Mouse (Mus musculus) hindbrain, postnatal 0 days (tissue): Measurements from ENCODE around the gene Dact1. TPM values are rescaled to one million over a fixed set of nuclear protein-coding genes. Genes with fewer than 3 reads are reported as not detected.
A peak's percentile ranks its signal among the peaks of the same experiment; 100 is the strongest.

Experiments
- ATAC-seq: fragments of 200-750 bp; cut with Nextera tagmentation; 2 replicates; pipeline ENCODE4 v1.8.0; 2017; ENCODE audit warnings: mild to moderate bottlenecking, moderate TSS enrichment, moderate library complexity
- DNase-seq: peaks from one replicate; pipeline ENCODE4 v3.0.0-alpha.2; 2015; ENCODE audit warnings: low spot score
- H3K27ac ChIP-seq: fragments of 300-500 bp; sonication (generic); 2 replicates; pipeline ENCODE4 v1.5.1; 2014; ENCODE audit warnings: mild to moderate bottlenecking
- H3K27me3 ChIP-seq: fragments of 300-500 bp; sonication (generic); 2 replicates; pipeline ENCODE4 v1.6.1; 2014; ENCODE audit warnings: low read length, mixed read lengths; ENCODE audit not compliant: insufficient read depth
- H3K36me3 ChIP-seq: fragments of 300-500 bp; sonication (generic); 2 replicates; pipeline ENCODE4 v1.6.1; 2014; ENCODE audit warnings: low read length, mixed read lengths; ENCODE audit not compliant: insufficient read depth
- H3K4me1 ChIP-seq: fragments of 300-500 bp; sonication (generic); 2 replicates; pipeline ENCODE4 v1.6.1; 2014; ENCODE audit warnings: antibody characterized with exemption, low read length, mixed read lengths; ENCODE audit not compliant: insufficient read depth
- H3K4me2 ChIP-seq: fragments of 300-500 bp; sonication (generic); 2 replicates; pipeline ENCODE4 v1.6.1; 2014; ENCODE audit warnings: low read depth, mild to moderate bottlenecking, low read length, moderate library complexity, mixed read lengths
- H3K4me3 ChIP-seq: fragments of 300-500 bp; sonication (generic); 2 replicates; pipeline ENCODE4 v1.5.1; 2014; ENCODE audit warnings: low read length
- H3K9ac ChIP-seq: fragments of 300-500 bp; sonication (generic); replicated peaks from 2 replicates; pipeline ENCODE4 v1.6.1; 2014; ENCODE audit warnings: mild to moderate bottlenecking, low read length, moderate library complexity, mixed read lengths
- H3K9me3 ChIP-seq: fragments of 300-500 bp; sonication (generic); 2 replicates; pipeline ENCODE4 v1.6.1; 2016; ENCODE audit warnings: low read length, mixed read lengths
- CTCF ChIP-seq: IDR thresholded peaks from 2 replicates; pipeline ENCODE4 v1.5.1; 2016; ENCODE audit warnings: antibody characterized with exemption, control low read depth, low read depth
- WGBS: fragments of 180-500 bp; shearing (Covaris S2); extraction: QIAGEN DNeasy Blood & Tissue Kit; methylation state at CpG from one replicate; pipeline ENCODE4 v1.1.7; 2014; 5-methylcytosine and 5-hydroxymethylcytosine counted together
- polyA plus RNA-seq: library from polyadenylated mRNA; unstranded; fragments of >200 nt; fragmentation: Nextera tagmentation; extraction: Ambion mirVana; gene quantifications from 2 replicates; pipeline ENCODE4 v1.2.1, GENCODE M21; 2015
- total RNA-seq: library from RNA; depleted of rRNA; stranded (reverse); fragments of >200 nt; gene quantifications from 2 replicates; pipeline ENCODE4 v1.2.3, GENCODE M21; 2014

The Dact1 gene
- total and polyA plus RNA-seq, 2 experiments from 2014 or later = 12.7 to 40.8 TPM

GRCm38 (mm10) chr12:71337025-71337582, 27.4 kb downstream of the Dact1 start:
- Histone ChIP-seq H3K36me3 (no peaks in the 10 kb centered on the region), H3K27ac (no peak overlapping the region), H3K4me1 (0 out of 2 replicates have a peak, but pooled peaks cover 6% of the 10 kb centered on the region), H3K4me2 (no peak overlapping the region), H3K4me3 (no peak overlapping the region), H3K9me3 (no peaks in the 10 kb centered on the region), H3K9ac (no peak overlapping the region), H3K27me3 (no peaks in the 10 kb centered on the region)
- DNase-seq (no peak), ATAC-seq (no peak)
- no peak for TF ChIP-seq CTCF
- whole genome bisulfite sequencing = 68% methylated on average over 11 of the region's 11 CpGs

GRCm38 (mm10) chr12:71337896-71338463, 28.3 kb downstream of the Dact1 start:
- Histone ChIP-seq H3K4me3 (no peak overlapping the region), H3K4me2 (no peak overlapping the region), H3K9ac (no peak overlapping the region), H3K4me1 (0 out of 2 replicates have a peak, but pooled peaks cover 6% of the 10 kb centered on the region), H3K36me3 (no peaks in the 10 kb centered on the region), H3K27me3 (no peaks in the 10 kb centered on the region), H3K27ac (no peak overlapping the region), H3K9me3 (no peaks in the 10 kb centered on the region)
- peak; percentile 48 for DNase-seq
- 56% methylated on average over 6 of the region's 6 CpGs for WGBS
- ATAC-seq = no peak
- TF ChIP-seq CTCF = no peak

GRCm38 (mm10) chr12:71339142-71339848, 29.6 kb downstream of the Dact1 start:
- Histone ChIP-seq H3K27ac (no peak overlapping the region), H3K4me1 (0 out of 2 replicates have a peak, but pooled peaks cover 6% of the 10 kb centered on the region), H3K9me3 (no peaks in the 10 kb centered on the region), H3K27me3 (no peaks in the 10 kb centered on the region), H3K4me3 (no peak overlapping the region), H3K36me3 (no peaks in the 10 kb centered on the region), H3K9ac (no peak overlapping the region), H3K4me2 (no peak overlapping the region)
- no peak for DNase-seq
- TF ChIP-seq CTCF = no peak
- no peak for ATAC-seq
- 50% methylated on average over 16 of the region's 16 CpGs for WGBS

- DNase-seq (no peak), ATAC-seq (no peak)
- WGBS = 53% methylated on average over 13 of the region's 13 CpGs
- Histone ChIP-seq H3K27me3 (no peaks in the 10 kb centered on the region), H3K36me3 (no peaks in the 10 kb centered on the region), H3K9ac (no peak overlapping the region), H3K9me3 (no peaks in the 10 kb centered on the region), H3K27ac (no peak overlapping the region), H3K4me1 (0 out of 2 replicates have a peak, but pooled peaks cover 6% of the 10 kb centered on the region), H3K4me3 (no peak overlapping the region), H3K4me2 (0 out of 2 replicates have a peak overlapping the region, but pooled peaks have one; percentile 19)
- no peak for TF ChIP-seq CTCF
Measured at GRCm38 (mm10) chr12:71342397-71342796, 32.7 kb downstream of the Dact1 start.

GRCm38 (mm10) chr12:71345471-71345870, 35.8 kb downstream of the Dact1 start:
- no peak overlapping the region for H3K4me3 ChIP-seq
- no peaks in the 10 kb centered on the region for H3K9me3 ChIP-seq
- H3K27ac ChIP-seq = no peak overlapping the region
- no peak for DNase-seq
- no peaks in the 10 kb centered on the region for H3K27me3 ChIP-seq
- H3K9ac ChIP-seq = no peak overlapping the region
- no peak for TF ChIP-seq CTCF
- WGBS = 78% methylated on average over 7 of the region's 7 CpGs
- H3K4me1 ChIP-seq = no peaks in the 10 kb centered on the region
- H3K4me2 ChIP-seq = no peak overlapping the region
- ATAC-seq = no peak
- H3K36me3 ChIP-seq = no peaks in the 10 kb centered on the region

GRCm38 (mm10) chr12:71346071-71346470, 36.4 kb downstream of the Dact1 start:
- no peak overlapping the region for H3K27ac ChIP-seq
- H3K9me3 ChIP-seq = no peaks in the 10 kb centered on the region
- no peak overlapping the region for H3K4me2 ChIP-seq
- no peaks in the 10 kb centered on the region for H3K27me3 ChIP-seq
- H3K36me3 ChIP-seq = no peaks in the 10 kb centered on the region
- WGBS = 75% methylated on average over 5 of the region's 5 CpGs
- no peaks in the 10 kb centered on the region for H3K4me1 ChIP-seq
- DNase-seq = no peak
- ATAC-seq = no peak
- H3K4me3 ChIP-seq = no peak overlapping the region
- no peak overlapping the region for H3K9ac ChIP-seq
- no peak for TF ChIP-seq CTCF
